Mouse (Mus musculus): Measurements from ENCODE around the gene Gpr137c. TPM values are rescaled to one million over a fixed set of nuclear protein-coding genes. Genes with fewer than 3 reads are reported as not detected.

Gene Gpr137c
- polyA plus RNA-seq, 1 experiment from 2014 or later: 2.3 TPM

DNA sequence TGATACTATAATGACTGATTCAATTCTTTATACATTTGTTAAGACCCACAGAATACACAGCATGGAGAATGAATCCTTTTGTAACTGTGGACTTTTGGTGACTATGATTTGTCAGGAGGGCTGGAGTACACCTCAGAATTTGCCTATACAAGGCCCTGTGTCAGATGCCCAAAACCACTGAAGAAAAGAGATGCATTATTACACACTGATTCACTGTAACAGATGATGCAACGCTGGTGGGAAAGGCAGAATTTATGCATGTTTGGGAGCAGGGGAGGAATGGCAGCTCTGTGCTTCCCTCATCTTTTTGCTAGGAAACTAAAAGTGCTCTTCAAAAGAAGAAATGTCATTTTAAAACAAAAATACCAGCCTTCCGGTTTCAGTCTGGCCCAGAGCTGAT lies 28.5 kb upstream of the Gpr137c start:
- TF ChIP-seq CTCF (IDR thresholded peaks at IDR 0.05; ENCODE audit: low read depth): no peak
- Histone ChIP-seq H3K4me2 (ENCODE audit: low read length) (no peak overlapping the region), H3K27ac (no peak overlapping the region), H3K4me1 (replicated peaks; ENCODE audit: insufficient read depth, low read length) (no peaks in the 10 kb centered on the region), H3K27me3 (ENCODE audit: insufficient read depth, low read length) (no peaks in the 10 kb centered on the region), H3K4me3 (replicated peaks; ENCODE audit: low read depth, low read length) (no peak overlapping the region), H3K9ac (ENCODE audit: low read depth, low read length) (no peak overlapping the region), H3K9me3 (replicated peaks; ENCODE audit: low read length) (no peaks in the 10 kb centered on the region), H3K36me3 (ENCODE audit: insufficient read depth, low read length) (no peaks in the 10 kb centered on the region)
- 72% methylated on average over 2 of the region's 2 CpGs for WGBS
- DNase-seq (ENCODE audit: low spot score): no peak
- no peak for ATAC-seq (replicated peaks; ENCODE audit: low FRiP score, low read depth)

- H3K27ac ChIP-seq: no peak overlapping the region
- ATAC-seq (replicated peaks; ENCODE audit: low FRiP score, low read depth): no peak
- no peak overlapping the region for H3K9ac ChIP-seq (ENCODE audit: low read depth, low read length)
- H3K9me3 ChIP-seq (replicated peaks; ENCODE audit: low read length): no peaks in the 10 kb centered on the region
- H3K4me3 ChIP-seq (replicated peaks; ENCODE audit: low read depth, low read length): no peak overlapping the region
- no peaks in the 10 kb centered on the region for H3K27me3 ChIP-seq (ENCODE audit: insufficient read depth, low read length)
- DNase-seq (ENCODE audit: low spot score): no peak
- TF ChIP-seq CTCF (IDR thresholded peaks at IDR 0.05; ENCODE audit: low read depth): no peak
- H3K36me3 ChIP-seq (ENCODE audit: insufficient read depth, low read length): peaks cover 3% of the 10 kb centered on the region; the same call in 1 of the 2 replicates
- H3K4me2 ChIP-seq (ENCODE audit: low read length): no peak overlapping the region
- H3K4me1 ChIP-seq (replicated peaks; ENCODE audit: insufficient read depth, low read length): no peaks in the 10 kb centered on the region
Observed at GRCm38 (mm10) chr14:45200607-45201006, 18.9 kb upstream of the Gpr137c start.

DNA sequence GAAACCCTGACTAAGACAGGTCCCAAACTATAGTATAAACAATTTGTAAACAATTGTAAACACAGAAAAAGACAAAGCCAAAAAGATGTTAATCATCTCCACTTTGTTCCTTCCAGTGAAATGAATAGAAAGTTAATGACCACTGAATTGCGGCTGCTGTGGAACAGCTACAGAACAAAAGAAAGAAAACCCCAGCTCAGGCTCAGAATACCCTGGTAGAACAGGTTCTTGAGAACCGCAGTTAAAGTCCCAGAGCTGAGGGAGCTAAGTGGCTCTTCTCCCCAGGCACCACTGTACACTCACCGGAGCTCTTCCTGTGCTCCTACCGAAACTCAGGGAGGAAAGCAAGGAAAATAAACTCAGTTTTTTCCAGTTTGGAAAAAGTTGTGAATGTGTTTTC lies 8.8 kb upstream of the Gpr137c start:
- DNase-seq (ENCODE audit: low spot score): no peak
- Histone ChIP-seq H3K27ac (no peak overlapping the region), H3K4me3 (replicated peaks; ENCODE audit: low read depth, low read length) (no peak overlapping the region), H3K9ac (ENCODE audit: low read depth, low read length) (no peak overlapping the region), H3K4me1 (replicated peaks; ENCODE audit: insufficient read depth, low read length) (no peaks in the 10 kb centered on the region), H3K27me3 (ENCODE audit: insufficient read depth, low read length) (no peaks in the 10 kb centered on the region), H3K4me2 (ENCODE audit: low read length) (no peak overlapping the region), H3K36me3 (ENCODE audit: insufficient read depth, low read length) (no peaks in the 10 kb centered on the region), H3K9me3 (replicated peaks; ENCODE audit: low read length) (no peaks in the 10 kb centered on the region)
- WGBS: 64% methylated on average over 4 of the region's 4 CpGs
- TF ChIP-seq CTCF (IDR thresholded peaks at IDR 0.05; ENCODE audit: low read depth): no peak
- ATAC-seq (replicated peaks; ENCODE audit: low FRiP score, low read depth): no peak

DNA sequence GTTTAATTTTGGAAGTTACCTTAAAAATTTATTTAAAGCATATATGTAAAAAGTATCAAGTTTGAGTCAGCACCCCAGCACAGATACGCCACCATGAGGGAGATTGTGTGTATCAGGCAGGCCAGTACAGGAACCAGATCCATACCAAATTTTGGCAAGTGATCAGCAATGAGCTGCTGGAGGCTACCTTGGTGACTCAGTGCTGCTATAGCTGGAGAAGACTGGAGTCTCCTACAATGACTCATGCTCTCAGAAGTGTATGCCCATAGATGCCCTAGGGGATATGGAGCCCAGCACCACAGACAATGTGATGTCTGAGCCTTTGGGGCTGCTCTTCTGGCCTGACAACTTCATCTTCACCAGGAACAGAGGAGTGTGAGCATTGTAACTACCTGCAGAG lies 8.1 kb upstream of the Gpr137c start:
- no peaks in the 10 kb centered on the region for H3K36me3 ChIP-seq (ENCODE audit: insufficient read depth, low read length)
- H3K27me3 ChIP-seq (ENCODE audit: insufficient read depth, low read length): no peaks in the 10 kb centered on the region
- no peak overlapping the region for H3K4me2 ChIP-seq (ENCODE audit: low read length)
- no peak overlapping the region for H3K9ac ChIP-seq (ENCODE audit: low read depth, low read length)
- DNase-seq (ENCODE audit: low spot score) (no peak), ATAC-seq (replicated peaks; ENCODE audit: low FRiP score, low read depth) (no peak)
- no peak overlapping the region for H3K4me3 ChIP-seq (replicated peaks; ENCODE audit: low read depth, low read length)
- no peaks in the 10 kb centered on the region for H3K9me3 ChIP-seq (replicated peaks; ENCODE audit: low read length)
- 90% methylated on average over 1 of the region's 1 CpGs for WGBS
- no peak overlapping the region for H3K27ac ChIP-seq
- H3K4me1 ChIP-seq (replicated peaks; ENCODE audit: insufficient read depth, low read length): no peaks in the 10 kb centered on the region
- no peak for TF ChIP-seq CTCF (IDR thresholded peaks at IDR 0.05; ENCODE audit: low read depth)

DNA sequence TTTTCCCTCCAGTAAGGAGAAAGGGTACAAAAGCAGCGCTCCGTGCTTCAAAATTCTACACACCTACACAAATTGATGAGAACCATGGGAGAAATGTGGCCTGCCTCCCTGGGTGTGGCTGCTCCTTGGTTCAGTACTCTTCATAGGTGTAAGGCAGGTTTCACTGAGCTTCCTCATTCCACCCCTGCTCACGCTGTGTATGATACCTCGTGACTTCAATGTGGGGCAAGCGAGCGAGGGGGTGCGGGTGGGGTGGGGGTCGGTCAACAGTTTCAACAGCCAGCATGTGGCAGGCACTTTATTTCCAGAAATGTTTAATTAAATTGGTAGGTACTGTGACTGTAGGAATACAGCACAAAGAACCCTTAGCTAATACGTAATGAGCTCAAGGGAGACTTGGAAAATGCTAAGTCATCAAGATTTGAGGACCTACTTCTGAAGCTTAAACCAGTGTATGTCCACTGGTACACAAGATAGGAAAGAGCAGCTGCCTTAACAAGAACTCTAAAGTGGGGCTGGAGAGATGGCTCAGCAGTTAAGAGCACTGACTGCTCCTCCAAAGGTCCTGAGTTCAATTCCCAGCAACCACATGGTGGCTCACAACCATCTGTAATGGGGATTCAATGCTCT lies 2.7 kb upstream of the Gpr137c start:
- Histone ChIP-seq H3K27ac (no peak overlapping the region), H3K9me3 (replicated peaks; ENCODE audit: low read length) (no peaks in the 10 kb centered on the region), H3K4me1 (replicated peaks; ENCODE audit: insufficient read depth, low read length) (no peaks in the 10 kb centered on the region), H3K4me3 (replicated peaks; ENCODE audit: low read depth, low read length) (no peak overlapping the region), H3K27me3 (ENCODE audit: insufficient read depth, low read length) (no peaks in the 10 kb centered on the region), H3K9ac (ENCODE audit: low read depth, low read length) (no peak overlapping the region), H3K4me2 (ENCODE audit: low read length) (no peak overlapping the region), H3K36me3 (ENCODE audit: insufficient read depth, low read length) (no peaks in the 10 kb centered on the region)
- DNase-seq (ENCODE audit: low spot score) (no peak), ATAC-seq (replicated peaks; ENCODE audit: low FRiP score, low read depth) (no peak)
- TF ChIP-seq CTCF (IDR thresholded peaks at IDR 0.05; ENCODE audit: low read depth): no peak
- 88% methylated on average over 9 of the region's 9 CpGs for WGBS

- H3K36me3 ChIP-seq (ENCODE audit: insufficient read depth, low read length): no peaks in the 10 kb centered on the region
- no peak overlapping the region for H3K27ac ChIP-seq
- TF ChIP-seq CTCF (IDR thresholded peaks at IDR 0.05; ENCODE audit: low read depth): no peak
- H3K4me2 ChIP-seq (ENCODE audit: low read length): peak overlapping the region; percentile 90; the same call in 1 of the 2 replicates
- no peak overlapping the region for H3K4me3 ChIP-seq (replicated peaks; ENCODE audit: low read depth, low read length)
- no peaks in the 10 kb centered on the region for H3K9me3 ChIP-seq (replicated peaks; ENCODE audit: low read length)
- no peak for DNase-seq (ENCODE audit: low spot score)
- WGBS: 78% methylated on average over 4 of the region's 4 CpGs
- H3K4me1 ChIP-seq (replicated peaks; ENCODE audit: insufficient read depth, low read length): no peaks in the 10 kb centered on the region
- ATAC-seq (replicated peaks; ENCODE audit: low FRiP score, low read depth): no peak
- H3K9ac ChIP-seq (ENCODE audit: low read depth, low read length): no peak overlapping the region
- no peaks in the 10 kb centered on the region for H3K27me3 ChIP-seq (ENCODE audit: insufficient read depth, low read length)
Observed at GRCm38 (mm10) chr14:45217693-45218092, 1.8 kb upstream of the Gpr137c start.
